Mouse (Mus musculus) kidney, postnatal 25 days (tissue): ENCODE measurements around the gene Rpl7a.

Source experiments
- DNase-seq, 2 experiments: peaks; one replicate each; pipeline ENCODE4 v3.0.0; 2021; ENCODE audit warnings: mixed read lengths in 2 of 2

Gene Rpl7a

GRCm38 (mm10) chr2:26914148-26914941 is 3.8 kb downstream of the Rpl7a start:
- no peak for DNase-seq

- DNase-seq, result peak; percentile 85 to 92
Observed at GRCm38 (mm10) chr2:26915927-26916728, 5.6 kb downstream of the Rpl7a start, which contains the start of the genes Surf2 and Surf1. Gene Surf2 (plus strand): TSS chr2:26916367. Gene Surf1 (minus strand): TSS chr2:26916530.

GRCm38 (mm10) chr2:26916738-26917137 is 6.2 kb downstream of the Rpl7a start:
- DNase-seq, result no peak

- no peak for DNase-seq
Observed at GRCm38 (mm10) chr2:26919684-26920083, 9.1 kb downstream of the Rpl7a start.

DNA sequence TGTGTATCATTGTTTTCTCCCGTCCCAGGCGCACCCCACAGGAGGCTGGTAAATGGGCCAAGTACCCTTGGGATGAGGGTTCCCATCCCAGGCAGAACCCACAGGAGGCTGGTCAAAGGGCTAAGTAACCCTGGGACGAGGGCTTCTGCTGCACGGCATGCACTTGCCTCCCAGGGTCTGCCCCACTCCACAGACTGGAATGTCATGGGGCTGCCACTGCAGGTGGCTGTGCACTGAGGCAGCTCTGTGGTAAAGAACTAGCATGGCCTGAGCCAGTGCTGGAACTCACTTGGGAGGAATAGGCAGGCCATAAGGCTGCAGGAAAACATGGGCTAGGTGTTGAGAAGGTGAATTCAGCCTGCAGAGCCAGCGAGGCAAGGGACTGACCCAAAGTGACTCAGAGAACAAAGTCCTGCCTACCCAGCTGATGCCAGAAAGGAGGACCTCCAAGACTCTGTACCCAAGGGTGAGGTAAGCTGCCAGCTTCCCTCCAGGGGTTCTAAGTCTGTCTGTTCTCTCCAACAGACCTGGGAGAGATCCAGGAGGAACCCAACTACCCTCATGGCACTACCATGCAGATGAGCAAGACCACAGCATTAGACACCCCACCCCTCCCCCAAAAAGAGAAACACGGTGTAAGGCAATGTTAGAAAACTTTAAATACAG is 9.8 kb downstream of the Rpl7a start:
- peak; percentile 57 to 86 for DNase-seq

DNA sequence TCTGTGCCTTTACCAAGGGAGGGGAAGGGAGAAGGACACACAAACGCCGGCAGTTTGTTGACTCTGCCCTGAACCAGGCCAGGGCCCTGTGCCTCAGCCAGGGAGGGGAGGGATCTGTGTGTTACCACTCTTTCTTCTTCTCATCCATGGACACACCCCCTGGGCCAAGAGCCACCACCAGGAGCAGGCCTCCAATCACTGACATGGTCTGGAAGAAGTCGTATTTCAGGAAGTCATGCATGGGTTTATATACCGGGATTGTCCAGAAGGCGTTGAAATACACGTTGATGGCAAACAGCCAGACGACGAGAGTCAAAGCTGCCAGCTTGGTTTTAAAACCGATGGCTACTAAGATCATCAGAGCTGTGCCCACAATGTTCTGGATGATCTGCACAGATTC is 11.2 kb downstream of the Rpl7a start:
- DNase-seq, result peak; percentile 56 to 80

DNA sequence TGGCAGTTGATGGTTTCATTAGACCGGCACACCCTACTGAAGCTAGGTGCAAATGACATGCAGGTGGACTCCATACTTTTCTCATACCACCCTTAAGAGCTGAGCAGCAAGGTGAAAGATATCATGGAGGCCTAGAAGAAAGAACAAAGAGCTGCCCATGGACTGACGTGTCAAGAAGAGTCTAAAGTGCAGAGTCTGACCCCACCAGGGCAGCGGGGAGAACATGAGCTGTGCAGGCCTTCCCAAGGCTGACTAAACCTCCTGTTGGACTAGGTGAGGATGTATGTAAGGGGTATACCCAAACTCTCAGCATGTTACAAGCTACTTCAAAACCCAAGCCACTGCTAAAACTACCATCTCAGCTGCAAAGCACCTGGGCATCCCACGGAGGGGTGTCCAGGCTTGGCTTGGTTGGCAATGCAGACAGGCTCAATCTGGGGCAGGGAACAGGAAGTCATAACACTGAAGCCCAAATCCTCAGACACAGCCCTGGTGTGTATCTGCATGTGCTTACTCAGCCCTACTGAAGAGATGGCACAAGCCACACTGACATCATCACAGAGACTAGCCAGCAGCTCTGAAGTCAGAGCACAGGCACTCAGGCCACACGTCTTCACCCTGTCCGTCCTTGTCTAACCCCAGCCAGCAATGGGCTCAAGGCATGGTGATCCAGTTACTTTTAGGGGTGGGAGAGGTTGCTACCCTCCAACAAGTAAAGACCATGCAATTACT is 17.3 kb downstream of the Rpl7a start:
- DNase-seq, result peak; percentile 22 to 66

- peak; percentile 75 to 82 for DNase-seq
Observed at GRCm38 (mm10) chr2:26930390-26930789, 19.8 kb downstream of the Rpl7a start.

GRCm38 (mm10) chr2:26932473-26933303 is 22.1 kb downstream of the Rpl7a start:
- DNase-seq, result peak; percentile 60 to 83

DNA sequence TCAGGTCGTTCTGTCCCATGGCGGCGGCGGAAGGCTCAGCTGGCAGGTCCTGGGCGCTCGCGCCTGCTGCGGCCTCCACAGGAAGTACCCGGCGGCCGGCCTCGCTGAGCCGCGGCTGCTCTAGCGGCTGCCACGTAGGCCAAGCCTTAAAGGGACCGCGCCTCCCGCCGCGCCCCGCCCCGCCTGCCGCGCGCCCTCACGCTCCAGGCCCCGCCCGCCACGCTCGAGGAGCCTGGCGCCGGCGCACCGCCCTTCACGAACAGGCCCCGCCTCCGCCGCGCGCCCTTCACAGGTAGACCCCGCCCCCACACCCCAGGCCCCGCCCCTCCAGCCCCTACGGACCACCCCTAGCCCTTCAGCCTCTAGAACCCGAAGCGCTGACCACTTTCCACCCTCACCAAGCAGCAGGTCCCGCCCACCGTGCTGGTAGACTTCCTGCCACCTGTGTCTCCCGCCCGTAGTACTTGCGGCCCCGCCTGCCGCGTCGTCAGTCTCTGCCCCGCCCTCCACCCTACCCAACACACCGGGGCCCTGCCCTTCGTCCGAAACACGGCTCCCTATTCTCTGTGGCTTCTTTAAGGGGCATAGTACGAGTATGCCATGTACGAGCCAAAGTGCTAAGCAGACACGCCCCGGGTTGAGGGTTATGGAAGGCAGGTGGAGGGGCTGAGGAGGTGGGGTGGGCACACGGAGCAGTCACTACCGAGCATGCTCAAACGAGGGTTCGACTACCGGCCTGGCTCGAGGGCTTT is 22.9 kb downstream of the Rpl7a start, which contains the start of the genes Surf4 and Stkld1:
Gene Surf4, minus strand, starts transcription at position 625 of the 752 bp plus-strand sequence.
Gene Stkld1, plus strand, starts transcription at position 744 of the 752 bp plus-strand sequence.
- DNase-seq, result peak; percentile 96 to 99

DNA sequence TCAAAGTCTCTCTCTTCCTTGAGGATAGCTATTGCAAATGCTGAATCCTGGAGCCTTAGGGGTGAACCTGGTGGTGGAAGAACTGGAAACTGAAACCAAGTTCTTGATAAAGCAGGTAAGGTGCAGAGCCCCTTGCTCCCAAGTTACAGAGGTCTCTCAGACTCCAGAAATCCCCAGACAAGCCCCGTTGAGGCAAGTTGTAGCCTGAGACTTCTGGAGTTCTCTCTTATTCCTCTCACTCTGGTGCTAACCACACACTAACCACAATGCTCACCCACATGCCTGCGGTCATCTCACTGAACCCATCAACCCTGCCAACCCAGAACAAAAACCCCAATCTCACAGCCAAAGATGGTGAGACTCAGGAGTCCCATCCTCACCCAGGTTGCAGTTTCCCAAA is 24.7 kb downstream of the Rpl7a start:
- DNase-seq, result no peak

- DNase-seq, result no peak
Observed at GRCm38 (mm10) chr2:26936425-26936824, 25.9 kb downstream of the Rpl7a start.

GRCm38 (mm10) chr2:26941539-26941938 is 31.0 kb downstream of the Rpl7a start:
- peak in 1 of 2 experiments; percentile 64 for DNase-seq

- DNase-seq, result no peak
Observed at GRCm38 (mm10) chr2:26943253-26943652, 32.7 kb downstream of the Rpl7a start.

DNA sequence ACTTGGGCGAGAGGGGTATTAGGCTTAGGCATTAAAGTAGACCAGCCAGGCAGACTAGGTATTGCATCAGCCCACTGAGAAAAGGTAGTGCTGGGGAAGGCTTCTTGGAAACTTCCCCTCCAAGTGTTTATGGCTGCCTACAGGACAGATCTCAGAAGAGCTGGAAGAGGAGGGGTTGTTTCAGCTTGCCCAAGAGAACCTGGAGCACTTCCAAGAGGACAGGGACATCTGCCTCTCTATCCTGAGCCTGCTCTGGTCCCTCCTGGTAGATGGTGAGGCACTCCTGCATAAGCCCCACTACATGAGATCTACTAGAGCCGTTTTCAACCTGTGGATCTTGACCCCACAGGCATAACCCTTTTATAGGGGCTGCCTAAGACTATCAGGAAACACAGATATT is 39.8 kb downstream of the Rpl7a start:
- DNase-seq, result no peak

DNA sequence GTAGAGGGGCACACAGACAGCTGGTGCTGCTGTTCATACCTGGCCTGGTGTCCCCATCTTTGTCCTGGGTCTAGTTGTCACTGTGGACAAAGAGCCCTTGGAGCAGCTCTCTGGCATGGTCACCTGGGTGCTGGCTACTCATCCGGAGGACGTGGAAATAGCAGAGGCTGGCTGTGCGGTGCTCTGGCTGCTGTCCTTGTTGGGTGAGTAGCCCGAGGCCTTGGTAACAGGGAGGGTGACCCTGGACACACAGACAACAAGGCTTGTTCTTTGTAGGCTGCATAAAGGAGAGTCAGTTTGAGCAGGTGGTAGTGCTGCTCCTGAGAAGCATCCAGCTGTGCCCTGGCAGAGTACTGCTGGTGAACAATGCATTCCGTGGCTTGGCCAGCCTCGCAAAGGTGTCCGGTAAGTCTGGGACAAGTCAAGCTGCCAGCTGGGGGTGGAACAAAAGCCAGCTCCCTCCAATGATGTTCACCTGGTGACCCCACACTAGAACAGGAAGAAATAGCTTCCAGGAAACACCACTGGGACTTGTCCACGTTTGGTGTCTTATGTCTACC is 40.9 kb downstream of the Rpl7a start:
- DNase-seq, result no peak

GRCm38 (mm10) chr2:26952193-26952592 is 41.6 kb downstream of the Rpl7a start:
- no peak for DNase-seq

DNA sequence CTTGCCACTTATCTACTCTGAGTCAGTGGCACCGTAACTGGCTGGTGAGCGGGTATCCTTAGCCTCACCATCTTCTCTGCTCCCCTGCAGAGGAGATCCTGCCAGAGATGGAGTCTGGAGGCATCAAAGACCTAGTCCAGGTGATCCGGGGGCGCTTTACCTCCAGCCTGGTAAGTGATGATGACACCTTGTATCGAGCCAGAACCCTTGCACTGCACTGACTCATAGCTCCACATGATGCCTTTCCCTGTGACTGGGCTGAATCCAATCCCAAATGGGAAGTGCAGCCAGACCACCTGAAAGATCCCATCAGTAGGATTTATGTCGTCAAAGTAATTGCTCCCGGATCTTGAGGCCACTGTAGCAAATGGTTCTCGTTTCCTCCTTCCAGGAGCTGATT is 42.3 kb downstream of the Rpl7a start:
- DNase-seq, result no peak

DNA sequence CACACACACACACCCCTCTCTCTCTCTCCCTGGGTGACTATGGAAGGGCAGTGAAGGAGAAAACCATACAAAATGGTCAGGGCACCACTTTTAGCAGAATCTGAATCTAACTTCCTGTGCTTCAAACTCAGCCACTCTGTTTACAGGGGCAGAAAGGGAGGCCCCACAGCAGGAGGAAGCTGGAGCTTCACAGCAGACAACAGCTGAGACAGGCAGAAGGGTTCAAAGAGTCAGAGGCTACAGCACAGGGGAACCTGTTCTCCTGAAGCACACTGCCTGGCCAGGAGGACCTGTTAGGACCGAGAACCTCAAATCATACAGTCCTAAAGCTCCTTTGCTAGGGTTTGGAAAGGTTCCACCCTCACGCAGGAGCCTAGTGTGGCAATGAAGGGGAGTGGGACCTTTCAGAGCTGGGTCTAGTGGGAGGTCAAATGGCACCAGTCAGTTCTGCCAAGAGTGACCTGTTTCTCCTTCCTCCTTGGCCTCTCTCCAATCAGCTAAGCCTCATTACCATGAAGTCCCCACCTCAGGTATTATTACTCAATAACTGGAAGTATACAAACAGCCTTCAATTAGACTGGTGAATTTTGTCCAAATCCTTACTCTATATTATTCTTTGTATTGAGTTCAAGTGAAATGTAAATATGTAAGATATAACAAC is 44.3 kb downstream of the Rpl7a start:
- DNase-seq, result no peak
